Mouse (Mus musculus) heart, postnatal 0 days (tissue): ENCODE data around the gene Gm37240. TPM values are rescaled to one million over a fixed set of nuclear protein-coding genes. Genes with fewer than 3 reads are reported as not detected.

ENCODE experiments used
- ATAC-seq: fragments of 200-750 bp; cut with Nextera tagmentation; 2 replicates; pipeline ENCODE4 v1.8.0; 2017; ENCODE audit warnings: low read depth, moderate number of reproducible peaks, moderate library complexity; ENCODE audit not compliant: insufficient read depth
- DNase-seq: peaks from one replicate; pipeline ENCODE4 v3.0.0-alpha.2; 2016; ENCODE audit warnings: low spot score
- H3K27ac ChIP-seq: fragments of 300-500 bp; sonication (generic); 2 replicates; pipeline ENCODE4 v1.5.1; 2014; ENCODE audit warnings: low read depth, mild to moderate bottlenecking
- H3K27me3 ChIP-seq: fragments of 300-500 bp; sonication (generic); 2 replicates; pipeline ENCODE4 v1.6.1; 2014; ENCODE audit warnings: low read length, mixed read lengths; ENCODE audit not compliant: control insufficient read depth, insufficient read depth
- H3K36me3 ChIP-seq: fragments of 300-500 bp; sonication (generic); replicated peaks from 2 replicates; pipeline ENCODE4 v1.6.1; 2014; ENCODE audit warnings: low read length, mixed read lengths; ENCODE audit not compliant: control insufficient read depth, insufficient read depth
- H3K4me1 ChIP-seq: fragments of 300-500 bp; sonication (generic); 2 replicates; pipeline ENCODE4 v1.6.1; 2014; ENCODE audit warnings: antibody characterized with exemption; ENCODE audit not compliant: control insufficient read depth, insufficient read depth
- H3K4me2 ChIP-seq: fragments of 300-500 bp; sonication (generic); 2 replicates; pipeline ENCODE4 v1.6.1; 2014; ENCODE audit warnings: low read depth, mild to moderate bottlenecking, low read length, moderate library complexity
- H3K4me3 ChIP-seq: fragments of 300-500 bp; sonication (generic); 2 replicates; pipeline ENCODE4 v1.5.1; 2014; ENCODE audit warnings: low read depth, low read length
- H3K9ac ChIP-seq: fragments of 300-500 bp; sonication (generic); replicated peaks from 2 replicates; pipeline ENCODE4 v1.6.1; 2014; ENCODE audit warnings: low read depth, low read length, mixed read lengths
- H3K9me3 ChIP-seq: fragments of 300-500 bp; sonication (generic); replicated peaks from 2 replicates; pipeline ENCODE4 v1.6.1; 2016; ENCODE audit warnings: low read length; ENCODE audit not compliant: control insufficient read depth
- CTCF ChIP-seq: IDR thresholded peaks from 2 replicates; pipeline ENCODE4 v1.5.1; 2016; ENCODE audit warnings: antibody characterized with exemption, control low read depth, low read depth
- EP300 ChIP-seq: IDR thresholded peaks from 2 replicates; pipeline ENCODE4 v1.6.1; 2016; ENCODE audit warnings: antibody characterized with exemption, low read depth
- WGBS: fragments of 180-500 bp; shearing (Covaris S2); extraction: QIAGEN DNeasy Blood & Tissue Kit; methylation state at CpG from one replicate; pipeline ENCODE4 v1.1.7; 2014; 5-methylcytosine and 5-hydroxymethylcytosine counted together
- polyA plus RNA-seq: library from polyadenylated mRNA; unstranded; fragments of >200 nt; fragmentation: Nextera tagmentation; extraction: Ambion mirVana; gene quantifications from 2 replicates; pipeline ENCODE4 v1.2.1, GENCODE M21; 2015
- total RNA-seq: library from RNA; depleted of rRNA; stranded (reverse); fragments of >200 nt; gene quantifications from 2 replicates; pipeline ENCODE4 v1.2.3, GENCODE M21; 2014; ENCODE audit warnings: low replicate concordance

Gm37240 gene
- total and polyA plus RNA-seq, 2 experiments from 2014 or later: 21.7 to 72.1 TPM

DNA sequence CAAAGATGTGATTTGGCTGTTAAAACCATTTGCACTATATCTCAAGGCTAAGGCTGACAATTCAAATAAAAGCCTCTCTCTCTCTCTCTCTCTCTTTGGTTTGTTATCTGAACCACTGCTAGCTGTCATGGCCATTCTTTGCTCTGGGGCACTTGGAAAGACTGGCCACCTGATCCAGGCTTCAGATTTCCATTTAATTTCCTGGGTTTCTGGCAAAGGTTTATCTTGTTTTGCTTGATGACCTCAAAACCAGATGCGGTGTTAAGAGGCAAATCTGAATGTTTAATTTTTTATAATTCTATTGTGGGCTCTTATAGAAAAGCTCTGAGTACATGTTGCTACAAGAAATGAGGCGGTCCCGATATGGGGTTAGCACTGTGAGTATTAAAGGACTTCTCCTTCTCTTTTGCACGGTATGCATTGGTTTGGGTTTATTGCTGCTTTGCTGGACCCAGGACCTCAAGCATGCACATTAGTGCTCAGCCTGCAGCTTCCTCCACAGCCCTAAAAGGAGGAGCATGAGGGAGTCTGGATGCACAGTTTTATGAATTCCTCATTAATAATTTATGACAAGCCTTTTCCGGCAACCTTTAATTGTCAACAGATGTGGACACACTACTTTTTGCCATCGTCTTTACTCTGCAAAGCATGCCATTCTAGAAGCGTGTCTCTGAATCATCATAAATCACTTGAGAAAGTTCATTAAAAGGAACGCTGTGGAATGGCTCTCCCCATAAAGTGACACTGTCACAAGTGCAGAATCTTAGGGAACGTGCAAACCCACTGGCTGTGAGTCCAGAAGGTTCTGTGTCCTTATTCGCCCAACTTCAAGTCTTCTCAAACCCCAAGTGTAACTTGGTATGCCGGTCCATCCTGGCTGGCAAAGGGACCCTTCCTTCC lies 351.4 kb downstream of the Gm37240 start:
- Histone ChIP-seq H3K4me2 (no peak overlapping the region), H3K4me1 (no peaks in the 10 kb centered on the region), H3K27me3 (no peaks in the 10 kb centered on the region), H3K9ac (no peak overlapping the region), H3K9me3 (no peaks in the 10 kb centered on the region), H3K4me3 (no peak overlapping the region), H3K27ac (no peak overlapping the region), H3K36me3 (no peaks in the 10 kb centered on the region)
- TF ChIP-seq CTCF (no peak), EP300 (no peak)
- ATAC-seq (no peak), DNase-seq (no peak)
- 86% methylated on average over 11 of the region's 11 CpGs for WGBS

DNA sequence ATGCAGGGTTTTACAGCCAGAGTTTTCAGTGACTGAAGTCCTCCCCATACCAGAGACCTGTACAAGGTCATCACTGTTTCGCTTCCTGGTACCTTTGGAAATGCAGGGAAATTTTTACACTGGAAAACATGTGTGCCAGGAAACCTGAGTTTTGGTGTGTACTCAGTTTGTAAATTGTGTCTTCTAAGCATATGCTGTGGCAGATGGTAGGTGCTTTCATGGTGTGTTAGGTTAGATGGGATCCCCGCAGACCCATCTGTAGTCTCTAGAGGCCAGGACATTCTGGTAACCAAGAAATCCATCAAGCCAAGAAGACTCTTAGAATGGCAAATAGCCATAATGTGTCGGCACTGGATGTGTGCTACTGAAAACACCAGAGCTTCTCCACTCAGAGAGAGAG lies 352.3 kb downstream of the Gm37240 start:
- ATAC-seq: no peak
- 84% methylated on average over 3 of the region's 3 CpGs for WGBS
- Histone ChIP-seq H3K27me3 (no peaks in the 10 kb centered on the region), H3K9me3 (no peaks in the 10 kb centered on the region), H3K4me3 (no peak overlapping the region), H3K36me3 (no peaks in the 10 kb centered on the region), H3K9ac (no peak overlapping the region), H3K4me1 (no peaks in the 10 kb centered on the region), H3K27ac (no peak overlapping the region), H3K4me2 (no peak overlapping the region)
- no peak for TF ChIP-seq CTCF
- no peak for TF ChIP-seq EP300
- no peak for DNase-seq

DNA sequence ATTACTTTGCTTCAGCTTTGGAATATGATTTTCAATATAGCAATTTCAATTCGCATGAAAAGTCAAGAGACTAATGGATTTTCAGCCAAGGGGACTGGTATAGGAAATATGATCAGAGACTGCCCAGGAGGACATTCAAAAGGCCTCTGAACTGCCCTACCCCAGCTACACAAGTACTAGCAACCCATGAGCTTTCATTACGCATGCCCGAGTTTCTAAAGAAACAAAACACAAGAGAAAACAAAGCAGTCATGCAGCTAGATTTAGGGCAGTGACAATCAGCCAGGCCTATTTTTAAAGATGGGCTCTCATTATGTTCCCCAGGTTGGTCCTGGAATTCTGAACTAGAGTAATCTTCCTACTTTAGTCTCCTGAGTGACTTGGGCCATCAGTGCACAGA lies 354.9 kb downstream of the Gm37240 start:
- Histone ChIP-seq H3K27ac (no peak overlapping the region), H3K4me3 (no peak overlapping the region), H3K9me3 (no peaks in the 10 kb centered on the region), H3K9ac (no peak overlapping the region), H3K4me2 (no peak overlapping the region), H3K4me1 (no peaks in the 10 kb centered on the region), H3K36me3 (no peaks in the 10 kb centered on the region), H3K27me3 (no peaks in the 10 kb centered on the region)
- TF ChIP-seq EP300: no peak
- no peak for TF ChIP-seq CTCF
- DNase-seq: no peak
- ATAC-seq: no peak
- 71% methylated on average over 3 of the region's 3 CpGs for WGBS

DNA sequence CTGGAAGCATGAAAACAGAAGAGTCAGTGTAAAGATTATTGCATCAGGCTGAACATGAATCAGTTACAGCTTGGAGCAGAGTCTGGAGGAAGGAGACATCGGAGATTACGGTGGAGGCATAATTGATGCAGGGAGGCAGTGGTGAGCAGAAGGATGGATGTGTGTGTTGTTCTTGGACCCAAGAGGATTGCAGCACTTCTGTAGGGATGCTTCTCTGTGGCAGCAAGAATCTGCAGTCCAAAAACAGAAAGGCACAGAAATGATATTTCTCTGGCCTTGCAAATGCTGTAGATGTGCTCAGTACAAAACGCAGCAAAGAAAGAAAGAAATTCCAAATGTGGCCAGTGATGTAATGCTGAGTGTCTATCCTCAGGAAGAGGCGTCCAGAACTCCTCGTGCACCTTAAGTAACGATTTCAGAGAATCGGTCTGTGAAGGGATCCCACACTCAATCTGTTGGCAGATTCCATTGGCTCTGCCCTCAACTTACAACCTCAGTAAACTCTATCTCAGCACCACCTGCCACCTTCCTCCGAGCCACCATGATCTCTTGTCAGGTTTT lies 356.6 kb downstream of the Gm37240 start:
- no peak overlapping the region for H3K9ac ChIP-seq
- no peaks in the 10 kb centered on the region for H3K36me3 ChIP-seq
- H3K4me1 ChIP-seq: no peaks in the 10 kb centered on the region
- TF ChIP-seq EP300: no peak
- TF ChIP-seq CTCF: no peak
- no peak overlapping the region for H3K4me2 ChIP-seq
- H3K4me3 ChIP-seq: no peak overlapping the region
- no peak overlapping the region for H3K27ac ChIP-seq
- no peaks in the 10 kb centered on the region for H3K9me3 ChIP-seq
- H3K27me3 ChIP-seq: no peaks in the 10 kb centered on the region
- DNase-seq: no peak
- 83% methylated on average over 8 of the region's 8 CpGs for WGBS
- ATAC-seq: no peak

DNA sequence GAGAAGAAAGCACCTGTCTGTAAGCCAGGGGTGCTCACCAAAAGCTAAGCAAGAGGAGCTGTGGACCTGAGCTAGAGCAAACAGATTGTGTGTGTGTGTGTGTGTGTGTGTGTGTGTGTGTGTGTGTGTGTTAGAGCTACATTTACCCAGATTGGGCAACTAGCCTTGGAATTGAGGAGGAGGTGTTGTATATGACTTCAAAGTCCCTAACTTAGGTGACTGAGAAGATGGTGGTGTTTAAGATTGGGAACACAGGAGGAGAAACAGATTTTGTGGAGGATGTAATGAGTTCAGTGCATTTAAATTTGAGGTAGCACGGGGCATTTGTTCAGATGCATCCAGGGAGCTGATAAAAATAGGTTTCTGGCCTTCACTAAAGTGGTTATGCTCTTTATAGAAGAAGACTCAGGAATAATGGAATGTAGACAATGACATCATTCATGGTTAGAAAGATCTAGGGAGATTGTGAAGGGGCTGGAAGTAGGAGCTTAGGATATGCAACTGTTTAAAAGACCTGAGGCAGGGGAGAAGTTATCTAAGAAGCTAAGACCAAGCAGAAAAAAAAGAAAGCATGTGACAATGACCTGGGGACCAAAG lies 365.9 kb downstream of the Gm37240 start:
- H3K4me3 ChIP-seq: no peak overlapping the region
- no peak for TF ChIP-seq EP300
- TF ChIP-seq CTCF: no peak
- no peaks in the 10 kb centered on the region for H3K27me3 ChIP-seq
- no peak overlapping the region for H3K27ac ChIP-seq
- H3K36me3 ChIP-seq: no peaks in the 10 kb centered on the region
- no peak for DNase-seq
- 31% methylated on average over 1 of the region's 1 CpGs for WGBS
- no peak for ATAC-seq
- H3K4me2 ChIP-seq: no peak overlapping the region
- H3K4me1 ChIP-seq: peaks cover 16% of the 10 kb centered on the region
- no peak overlapping the region for H3K9ac ChIP-seq
- H3K9me3 ChIP-seq: no peaks in the 10 kb centered on the region
